Mouse (Mus musculus): ENCODE results near the gene Igfn1. TPM values are rescaled to one million over a fixed set of nuclear protein-coding genes. Genes with fewer than 3 reads are reported as not detected.
A peak's percentile ranks its signal among the peaks of the same experiment; 100 is the strongest.

Igfn1 gene
- polyA plus RNA-seq, 1 experiment from 2014 or later = 0.08 TPM

- no peak overlapping the region for H3K9ac ChIP-seq (replicated peaks; ENCODE audit: low read depth, low read length)
- 88% methylated on average over 2 of the region's 2 CpGs for WGBS
- peak; percentile 39; the same call in 1 of the 2 replicates for ATAC-seq (ENCODE audit: low read depth)
- peaks cover 10% of the 10 kb centered on the region; the same call in 1 of the 2 replicates for H3K36me3 ChIP-seq (ENCODE audit: control insufficient read depth, insufficient read depth, low read length)
- no peak overlapping the region for H3K27ac ChIP-seq (ENCODE audit: low read depth, low read length)
- H3K4me2 ChIP-seq (ENCODE audit: low read depth, low read length) = no peak overlapping the region
- peaks cover 13% of the 10 kb centered on the region; the same call in 1 of the 2 replicates for H3K4me1 ChIP-seq (ENCODE audit: control insufficient read depth, insufficient read depth, low read length)
- no peaks in the 10 kb centered on the region for H3K27me3 ChIP-seq (ENCODE audit: control insufficient read depth, insufficient read depth, low read length)
- no peak overlapping the region for H3K4me3 ChIP-seq (ENCODE audit: low read depth, low read length)
- H3K9me3 ChIP-seq (ENCODE audit: control insufficient read depth, low read length) = no peaks in the 10 kb centered on the region
These were observed 11.2 kb upstream of the Igfn1 start for GRCm38 (mm10) chr1:136017307-136017706.

- no peak overlapping the region for H3K27ac ChIP-seq (ENCODE audit: low read depth, low read length)
- no peaks in the 10 kb centered on the region for H3K9me3 ChIP-seq (ENCODE audit: control insufficient read depth, low read length)
- H3K4me2 ChIP-seq (ENCODE audit: low read depth, low read length) = no peak overlapping the region
- H3K4me3 ChIP-seq (ENCODE audit: low read depth, low read length) = no peak overlapping the region
- no peak for ATAC-seq (ENCODE audit: low read depth)
- H3K9ac ChIP-seq (replicated peaks; ENCODE audit: low read depth, low read length) = no peak overlapping the region
- H3K36me3 ChIP-seq (ENCODE audit: control insufficient read depth, insufficient read depth, low read length) = no peaks in the 10 kb centered on the region
- peaks cover 13% of the 10 kb centered on the region; the same call in 1 of the 2 replicates for H3K4me1 ChIP-seq (ENCODE audit: control insufficient read depth, insufficient read depth, low read length)
- H3K27me3 ChIP-seq (ENCODE audit: control insufficient read depth, insufficient read depth, low read length) = no peaks in the 10 kb centered on the region
- WGBS = 86% methylated on average over 2 of the region's 2 CpGs
These were observed 8.8 kb upstream of the Igfn1 start for GRCm38 (mm10) chr1:136014796-136015502.

GRCm38 (mm10) chr1:136013513-136013912, 7.4 kb upstream of the Igfn1 start:
- no peaks in the 10 kb centered on the region for H3K27me3 ChIP-seq (ENCODE audit: control insufficient read depth, insufficient read depth, low read length)

GRCm38 (mm10) chr1:136010247-136010646, 4.1 kb upstream of the Igfn1 start:
- no peak overlapping the region for H3K9ac ChIP-seq (replicated peaks; ENCODE audit: low read depth, low read length)
- no peaks in the 10 kb centered on the region for H3K9me3 ChIP-seq (ENCODE audit: control insufficient read depth, low read length)
- H3K36me3 ChIP-seq (ENCODE audit: control insufficient read depth, insufficient read depth, low read length) = no peaks in the 10 kb centered on the region
- no peak overlapping the region for H3K27ac ChIP-seq (ENCODE audit: low read depth, low read length)
- no peak overlapping the region for H3K4me2 ChIP-seq (ENCODE audit: low read depth, low read length)
- no peak for ATAC-seq (ENCODE audit: low read depth)
- H3K27me3 ChIP-seq (ENCODE audit: control insufficient read depth, insufficient read depth, low read length) = peaks cover 3% of the 10 kb centered on the region; the same call in 1 of the 2 replicates
- WGBS = 91% methylated on average over 4 of the region's 4 CpGs
- H3K4me1 ChIP-seq (ENCODE audit: control insufficient read depth, insufficient read depth, low read length) = no peaks in the 10 kb centered on the region
- no peak overlapping the region for H3K4me3 ChIP-seq (ENCODE audit: low read depth, low read length)

More at GRCm38 (mm10) chr1:136013513-136013912, 7.4 kb upstream of the Igfn1 start:
- no peak overlapping the region for H3K4me2 ChIP-seq (ENCODE audit: low read depth, low read length)
- H3K36me3 ChIP-seq (ENCODE audit: control insufficient read depth, insufficient read depth, low read length) = no peaks in the 10 kb centered on the region
- H3K27ac ChIP-seq (ENCODE audit: low read depth, low read length) = no peak overlapping the region
- 0 out of 2 replicates have a peak, but pooled peaks cover 4% of the 10 kb centered on the region for H3K4me1 ChIP-seq (ENCODE audit: control insufficient read depth, insufficient read depth, low read length)
- H3K4me3 ChIP-seq (ENCODE audit: low read depth, low read length) = no peak overlapping the region
- H3K9ac ChIP-seq (replicated peaks; ENCODE audit: low read depth, low read length) = no peak overlapping the region
- WGBS = 82% methylated on average over 4 of the region's 4 CpGs
- H3K9me3 ChIP-seq (ENCODE audit: control insufficient read depth, low read length) = no peaks in the 10 kb centered on the region
- ATAC-seq (ENCODE audit: low read depth) = no peak

GRCm38 (mm10) chr1:136008159-136008533, 2.0 kb upstream of the Igfn1 start:
- H3K4me3 ChIP-seq (ENCODE audit: low read depth, low read length) = peak overlapping the region; percentile 22; the same call in 1 of the 2 replicates
- peak overlapping the region; percentile 57 for H3K4me2 ChIP-seq (ENCODE audit: low read depth, low read length)
- no peaks in the 10 kb centered on the region for H3K4me1 ChIP-seq (ENCODE audit: control insufficient read depth, insufficient read depth, low read length)
- H3K9me3 ChIP-seq (ENCODE audit: control insufficient read depth, low read length) = no peaks in the 10 kb centered on the region
- no peak for ATAC-seq (ENCODE audit: low read depth)
- WGBS = 33% methylated on average over 8 of the region's 8 CpGs
- H3K36me3 ChIP-seq (ENCODE audit: control insufficient read depth, insufficient read depth, low read length) = no peaks in the 10 kb centered on the region
- no peak overlapping the region for H3K27ac ChIP-seq (ENCODE audit: low read depth, low read length)
- H3K27me3 ChIP-seq (ENCODE audit: control insufficient read depth, insufficient read depth, low read length) = peaks cover 3% of the 10 kb centered on the region; the same call in 1 of the 2 replicates
- H3K9ac ChIP-seq (replicated peaks; ENCODE audit: low read depth, low read length) = no peak overlapping the region

- Histone ChIP-seq H3K36me3 (ENCODE audit: control insufficient read depth, insufficient read depth, low read length) (no peaks in the 10 kb centered on the region), H3K9me3 (ENCODE audit: control insufficient read depth, low read length) (no peaks in the 10 kb centered on the region), H3K4me2 (ENCODE audit: low read depth, low read length) (peak within 1 kb of the TSS; percentile 57), H3K4me3 (ENCODE audit: low read depth, low read length) (peak within 1 kb of the TSS; percentile 22), H3K4me1 (ENCODE audit: control insufficient read depth, insufficient read depth, low read length) (no peaks in the 10 kb centered on the region), H3K27me3 (ENCODE audit: control insufficient read depth, insufficient read depth, low read length) (peaks cover 3% of the 10 kb centered on the region; the same call in 1 of the 2 replicates), H3K27ac (ENCODE audit: low read depth, low read length) (no peak within 1 kb of the TSS), H3K9ac (replicated peaks; ENCODE audit: low read depth, low read length) (no peak within 1 kb of the TSS)
- peak; percentile 73; the same call in 1 of the 2 replicates for ATAC-seq (ENCODE audit: low read depth)
- WGBS = 4% methylated on average over 37 of the region's 37 CpGs
These were observed 1.3 kb upstream of the Igfn1 start, which contains the start of gene Tmem9 for GRCm38 (mm10) chr1:136007211-136008158. Gene Tmem9, plus strand, starts transcription at chr1:136008150.

- ATAC-seq (ENCODE audit: low read depth) = no peak
- 96% methylated on average over 2 of the region's 2 CpGs for WGBS
These were observed 4.7 kb downstream of the Igfn1 start for GRCm38 (mm10) chr1:136001438-136001837.

GRCm38 (mm10) chr1:135999720-136000287, 6.3 kb downstream of the Igfn1 start:
- Histone ChIP-seq H3K4me1 (ENCODE audit: control insufficient read depth, insufficient read depth, low read length) (no peaks in the 10 kb centered on the region), H3K27me3 (ENCODE audit: control insufficient read depth, insufficient read depth, low read length) (no peaks in the 10 kb centered on the region), H3K9me3 (ENCODE audit: control insufficient read depth, low read length) (no peaks in the 10 kb centered on the region), H3K9ac (replicated peaks; ENCODE audit: low read depth, low read length) (no peak overlapping the region), H3K36me3 (ENCODE audit: control insufficient read depth, insufficient read depth, low read length) (no peaks in the 10 kb centered on the region), H3K4me3 (ENCODE audit: low read depth, low read length) (no peak overlapping the region), H3K27ac (ENCODE audit: low read depth, low read length) (no peak overlapping the region), H3K4me2 (ENCODE audit: low read depth, low read length) (no peak overlapping the region)
- 60% methylated on average over 8 of the region's 8 CpGs for WGBS
- no peak for ATAC-seq (ENCODE audit: low read depth)

More at GRCm38 (mm10) chr1:136001438-136001837, 4.7 kb downstream of the Igfn1 start:
- Histone ChIP-seq H3K9ac (replicated peaks; ENCODE audit: low read depth, low read length) (no peak overlapping the region), H3K4me2 (ENCODE audit: low read depth, low read length) (no peak overlapping the region), H3K27me3 (ENCODE audit: control insufficient read depth, insufficient read depth, low read length) (no peaks in the 10 kb centered on the region), H3K36me3 (ENCODE audit: control insufficient read depth, insufficient read depth, low read length) (no peaks in the 10 kb centered on the region), H3K9me3 (ENCODE audit: control insufficient read depth, low read length) (no peaks in the 10 kb centered on the region), H3K27ac (ENCODE audit: low read depth, low read length) (no peak overlapping the region), H3K4me3 (ENCODE audit: low read depth, low read length) (no peak overlapping the region), H3K4me1 (ENCODE audit: control insufficient read depth, insufficient read depth, low read length) (no peaks in the 10 kb centered on the region)

Data from neural tube, embryonic 14.5 days (tissue).